Mouse (Mus musculus): Measurements from ENCODE around the gene Pdp2.

GRCm38 (mm10) chr8:104595773-104596536 is 4.7 kb downstream of the Pdp2 start:
- TF ChIP-seq POLR2A (IDR thresholded peaks at IDR 0.05; ENCODE audit: low read depth, low read length) (no peak), CTCF (IDR thresholded peaks at IDR 0.05; ENCODE audit: borderline replicate concordance, insufficient read depth, low read length) (no peak)
